Mouse (Mus musculus) stomach, postnatal 0 days (tissue): ENCODE measurements around the gene D17Wsu92e.

Experiments
- CTCF ChIP-seq: IDR thresholded peaks from 2 replicates; pipeline ENCODE4 v1.5.1; 2016; ENCODE audit warnings: antibody characterized with exemption, low read depth, mild to moderate bottlenecking, moderate library complexity
- EP300 ChIP-seq: optimal IDR thresholded peaks from 2 replicates; pipeline ENCODE3; 2016; ENCODE audit warnings: antibody characterized with exemption

GRCm38 (mm10) chr17:27703961-27704621, 116.4 kb downstream of the D17Wsu92e start:
- no peak for TF ChIP-seq CTCF
- TF ChIP-seq EP300 = no peak
